Mouse (Mus musculus) urinary bladder, adult 2 months (tissue): ENCODE results near the gene Gpx4. TPM values are rescaled to one million over a fixed set of nuclear protein-coding genes. Genes with fewer than 3 reads are reported as not detected.
A peak's percentile ranks its signal among the peaks of the same experiment; 100 is the strongest.
"Not testable (repeated sequence)": the region's sequence is repeated elsewhere in the genome, so short reads cannot be mapped to it uniquely, and the experiment has no call there.

Experiments
- DNase-seq: peaks from one replicate; pipeline ENCODE4 v3.0.0; 2022; ENCODE audit warnings: low spot score
- polyA plus RNA-seq: library from polyadenylated mRNA; depleted of rRNA; stranded (reverse); fragments of >200 nt; gene quantifications from 2 replicates; pipeline ENCODE4 v1.2.3, GENCODE M21; 2012

Gene Gpx4
- polyA plus RNA-seq, 1 experiment, result 620 TPM

DNA sequence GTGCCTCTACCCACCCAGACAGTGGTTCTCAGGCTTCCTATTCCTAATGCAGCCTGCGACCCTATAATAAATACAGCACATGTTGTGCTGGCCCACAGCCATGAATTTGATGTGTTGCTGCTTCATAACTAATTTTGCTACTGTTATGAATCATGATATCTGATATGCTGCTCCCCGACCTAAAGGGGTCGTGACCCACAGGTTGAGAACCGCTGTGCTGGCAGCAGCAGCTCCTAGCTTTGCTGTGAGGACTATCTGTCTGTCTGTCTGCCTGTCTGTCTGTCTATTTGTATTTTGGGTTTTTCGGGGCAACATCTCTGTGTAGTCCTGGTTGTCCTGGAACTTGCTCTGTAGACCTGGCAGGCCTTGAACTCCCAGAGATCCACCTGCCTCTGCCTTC is 23.2 kb upstream of the Gpx4 start:
- no peak for DNase-seq

GRCm38 (mm10) chr10:80024229-80025043 is 22.5 kb upstream of the Gpx4 start:
- no peak for DNase-seq

GRCm38 (mm10) chr10:80025044-80025347 is 22.0 kb upstream of the Gpx4 start:
- DNase-seq, result no peak

GRCm38 (mm10) chr10:80025463-80025862 is 21.5 kb upstream of the Gpx4 start:
- DNase-seq, result no peak

DNA sequence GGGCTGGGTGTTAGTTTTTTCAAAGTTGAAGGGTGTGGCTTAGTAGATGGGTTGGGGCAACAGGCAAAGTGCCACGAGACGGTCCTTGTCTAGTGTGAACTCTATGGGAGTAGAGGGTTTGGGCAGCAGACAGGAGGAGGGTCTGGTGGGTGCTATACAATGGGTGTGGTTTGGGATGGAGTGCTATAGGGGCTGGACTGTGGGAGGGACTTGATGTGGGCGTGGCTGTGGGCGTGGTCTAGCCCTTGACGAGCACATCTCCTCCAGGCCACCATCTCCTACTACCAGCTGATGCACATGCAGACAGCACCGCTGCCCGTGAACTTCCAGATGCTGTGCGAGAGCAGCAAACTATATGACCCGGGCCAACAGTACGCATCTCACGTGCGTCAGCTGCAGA is 21.1 kb upstream of the Gpx4 start:
- DNase-seq, result no peak

- no peak for DNase-seq
Observed at GRCm38 (mm10) chr10:80027681-80028520, 19.1 kb upstream of the Gpx4 start.

DNA sequence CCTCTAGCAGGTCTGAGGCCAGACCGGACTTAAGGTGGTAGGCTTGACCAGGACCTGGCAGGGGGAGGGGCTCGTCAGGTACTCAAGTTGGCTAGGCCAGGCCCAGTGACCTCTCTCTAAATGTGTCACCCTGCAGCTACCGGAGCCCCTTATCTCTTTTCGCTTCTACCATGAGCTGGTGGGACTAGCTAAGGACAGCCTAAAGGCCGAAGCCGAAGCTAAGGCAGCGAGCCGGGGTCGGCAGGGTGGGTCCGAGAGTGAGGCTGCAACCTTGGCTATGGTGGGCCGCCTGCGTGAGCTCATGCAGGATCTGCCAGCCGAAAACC is 18.5 kb upstream of the Gpx4 start:
- no peak for DNase-seq

- no peak for DNase-seq
Observed at GRCm38 (mm10) chr10:80030191-80030590, 16.8 kb upstream of the Gpx4 start.

DNA sequence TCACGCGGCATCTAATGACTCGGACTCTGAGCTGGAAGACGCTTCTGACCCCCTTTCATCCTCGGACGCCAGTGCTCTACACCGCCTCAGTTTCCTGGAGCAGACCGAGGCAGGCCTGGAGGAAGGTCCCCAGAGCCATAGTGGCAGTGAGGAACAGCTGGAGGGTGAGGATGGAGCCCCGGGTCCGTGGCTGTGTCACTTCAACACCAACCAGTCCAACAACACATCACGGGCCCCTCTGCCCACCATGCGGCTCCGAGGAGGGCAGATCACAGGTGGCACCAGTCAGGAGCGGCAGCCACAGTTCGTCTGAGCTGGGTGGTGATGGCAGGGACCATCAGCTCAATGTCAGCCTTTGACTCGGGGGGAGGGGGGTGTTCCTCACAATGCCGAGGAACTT is 16.2 kb upstream of the Gpx4 start:
- DNase-seq, result no peak

DNA sequence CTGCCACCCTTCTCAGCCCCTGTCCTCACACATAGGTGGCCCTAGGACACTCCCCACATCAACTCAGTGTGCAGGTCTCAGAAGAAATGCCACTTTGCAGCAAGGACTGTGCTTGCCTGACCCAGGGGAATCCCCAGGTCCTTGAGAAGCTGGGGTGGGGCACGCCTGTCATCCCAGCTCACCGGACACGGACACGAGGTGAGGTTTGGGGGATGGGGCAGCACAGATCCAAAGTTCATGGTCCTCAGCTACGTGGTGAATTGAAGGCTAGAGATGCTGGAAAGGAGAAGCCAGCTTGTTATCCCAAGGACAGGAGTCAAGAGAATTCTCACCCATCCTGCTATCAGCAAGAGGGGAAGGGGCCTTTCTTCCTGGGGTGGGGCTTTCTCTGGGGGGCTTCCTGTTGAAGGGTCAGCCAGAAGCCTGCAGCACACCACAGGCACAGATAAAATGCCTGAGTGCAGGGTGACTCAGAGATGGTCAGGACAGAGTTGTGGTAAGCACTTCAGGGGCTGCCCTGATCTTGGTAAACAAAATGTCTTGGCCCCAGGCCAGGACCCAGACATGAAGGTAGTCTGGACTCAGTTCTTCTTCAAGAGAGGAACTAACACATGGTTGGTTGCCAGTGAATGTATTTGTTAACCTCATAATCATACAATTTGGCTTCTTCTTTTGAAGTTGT is 14.0 kb upstream of the Gpx4 start:
- no peak for DNase-seq

DNA sequence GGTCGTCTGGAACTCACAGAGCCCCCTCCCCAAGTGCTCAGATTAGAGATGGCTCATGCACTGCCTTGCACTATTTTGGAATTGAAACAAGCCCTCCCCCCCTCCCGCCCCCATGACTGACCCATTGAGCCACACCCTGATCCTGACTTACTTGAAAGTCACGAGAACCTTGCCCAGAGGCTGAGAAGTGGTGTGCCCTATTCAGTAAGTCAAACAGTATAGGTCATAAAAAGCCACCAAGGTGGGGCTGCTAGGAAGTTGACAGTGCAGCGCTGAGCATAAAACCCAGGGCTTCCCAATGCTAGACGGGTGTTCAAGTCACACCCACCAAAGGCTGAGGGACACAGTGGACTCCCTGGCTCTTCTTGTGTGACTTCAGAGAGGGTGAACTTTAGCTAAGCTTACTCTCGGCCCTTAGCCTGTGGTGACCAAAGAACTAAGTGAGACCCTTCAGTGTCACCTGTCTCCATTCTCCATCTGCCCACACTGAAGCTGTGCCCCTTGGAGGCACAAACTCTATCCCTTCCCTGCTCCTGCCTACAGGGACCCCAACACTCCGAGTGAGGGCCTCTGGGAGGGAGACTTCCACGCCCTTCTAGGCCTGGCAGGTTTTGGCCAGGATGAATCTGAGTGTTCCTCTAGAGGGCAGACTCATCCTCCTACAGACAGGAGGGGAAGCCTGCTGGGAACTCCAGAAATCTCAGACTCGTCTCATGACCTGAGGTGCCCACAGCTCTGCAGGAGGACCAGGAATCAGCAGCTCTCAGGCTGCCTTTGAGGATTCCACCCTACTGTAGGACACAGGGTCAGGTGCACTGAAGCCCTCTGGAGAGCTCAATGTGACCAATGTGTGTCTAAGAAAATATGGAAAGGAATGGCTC is 13.2 kb upstream of the Gpx4 start:
- no peak for DNase-seq

- DNase-seq, result no peak
Observed at GRCm38 (mm10) chr10:80035148-80035547, 11.8 kb upstream of the Gpx4 start.

DNA sequence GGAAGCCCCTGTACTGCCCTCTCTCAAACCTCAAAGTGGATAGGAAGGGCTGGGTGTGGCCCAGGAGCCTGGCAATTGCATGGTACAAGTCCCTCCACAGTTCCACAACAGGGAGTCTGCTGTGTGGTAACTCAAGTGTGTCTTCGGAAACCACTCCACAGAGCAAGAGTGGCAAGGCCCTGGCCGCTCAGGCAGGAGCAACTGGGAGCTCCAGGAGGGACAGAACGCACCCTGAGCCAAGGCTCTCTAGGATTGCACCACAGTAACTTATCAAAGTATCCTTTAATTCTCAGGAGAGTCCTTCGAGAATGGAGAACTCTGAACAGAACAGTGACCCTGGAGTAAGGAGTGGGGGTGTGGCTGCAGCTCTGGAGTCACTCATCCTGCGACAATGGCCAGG is 11.3 kb upstream of the Gpx4 start:
- DNase-seq, result no peak

DNA sequence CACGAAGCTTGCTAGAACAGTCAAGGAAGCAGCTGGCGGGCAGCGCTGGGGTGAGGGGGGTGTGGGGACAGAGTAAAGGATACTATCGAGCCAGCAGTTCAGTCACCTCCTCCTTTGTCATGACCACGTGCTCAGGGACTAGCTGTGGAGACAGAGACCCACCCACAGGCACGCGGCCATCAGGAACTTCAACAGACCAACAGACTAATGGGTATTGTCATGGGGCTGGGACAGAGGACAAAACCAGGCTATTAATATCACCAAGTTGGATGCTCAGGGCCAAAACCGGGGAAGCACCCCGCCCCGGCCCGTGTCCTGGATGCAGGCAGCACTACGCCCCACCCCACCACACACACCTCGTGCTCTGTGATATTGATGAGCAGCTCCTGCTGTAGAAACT is 10.1 kb upstream of the Gpx4 start:
- DNase-seq, result no peak

GRCm38 (mm10) chr10:80039559-80039979 is 7.4 kb upstream of the Gpx4 start, which contains the start of gene Polr2e:
TSS of gene Polr2e (minus strand) at chr10:80039795.
- peak; percentile 89 for DNase-seq

- not testable (repeated sequence) for DNase-seq
Observed at GRCm38 (mm10) chr10:80041409-80042060, 5.4 kb upstream of the Gpx4 start.

- no peak for DNase-seq
Observed at GRCm38 (mm10) chr10:80044087-80044486, 2.9 kb upstream of the Gpx4 start.

DNA sequence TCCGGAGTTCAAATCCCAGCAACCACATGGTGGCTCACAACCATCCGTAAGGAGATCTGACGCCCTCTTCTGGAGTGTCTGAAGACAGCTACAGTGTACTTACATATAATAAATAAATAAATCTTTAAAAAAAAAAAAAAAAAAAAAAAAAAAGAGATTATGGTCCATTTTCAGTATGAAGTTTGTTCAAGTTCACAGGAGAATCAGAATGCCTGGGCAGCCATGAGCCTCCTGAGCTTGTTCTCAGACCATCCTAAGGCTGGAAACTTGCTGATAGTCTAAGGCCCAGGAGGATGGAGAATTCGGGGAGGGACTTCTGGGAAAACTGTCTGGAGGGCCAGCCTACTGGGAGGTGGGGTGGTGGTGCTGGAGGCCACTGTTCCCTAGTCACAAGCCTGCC is 1.6 kb upstream of the Gpx4 start:
- not testable (repeated sequence) for DNase-seq

- DNase-seq, result no peak
Observed at GRCm38 (mm10) chr10:80045766-80046165, 1.2 kb upstream of the Gpx4 start.

DNA sequence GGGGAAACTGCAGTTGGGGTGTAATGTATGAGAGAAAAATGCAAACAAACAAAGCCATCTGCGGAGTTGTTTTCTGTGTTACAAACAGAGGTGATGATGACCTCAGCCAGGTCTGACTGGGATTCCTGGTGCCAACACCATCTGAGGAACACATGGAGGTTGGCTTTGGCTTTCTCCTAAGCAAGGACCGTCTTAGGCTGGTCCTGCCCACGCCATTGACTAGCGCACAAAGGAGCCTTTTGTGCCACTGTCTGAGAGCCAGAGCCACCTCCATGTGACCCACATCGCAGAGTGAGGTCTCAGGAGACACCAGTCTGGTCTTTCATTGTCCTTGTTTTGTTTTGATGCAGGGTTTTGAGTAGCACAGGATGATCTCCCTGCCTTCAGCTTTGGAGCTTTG is 1.4 kb downstream of the Gpx4 start:
- DNase-seq, result no peak

- no peak for DNase-seq
Observed at GRCm38 (mm10) chr10:80048834-80049233, 1.9 kb downstream of the Gpx4 start.
